Mouse (Mus musculus) ES-Bruce4 (cell line): Measurements from ENCODE around the gene Ushbp1. TPM values are rescaled to one million over a fixed set of nuclear protein-coding genes. Genes with fewer than 3 reads are reported as not detected.
"Not testable (repeated sequence)": the region's sequence is repeated elsewhere in the genome, so short reads cannot be mapped to it uniquely, and the experiment has no call there.

Source experiments
- H3K27ac ChIP-seq: 2 replicates; pipeline ENCODE4 v1.5.1; 2012; ENCODE audit warnings: low read length, inconsistent platforms; ENCODE audit not compliant: insufficient read depth
- H3K27me3 ChIP-seq: 2 replicates; pipeline ENCODE4 v1.6.1; 2012; ENCODE audit warnings: mild to moderate bottlenecking, low read length, inconsistent platforms; ENCODE audit not compliant: control insufficient read depth, poor library complexity, insufficient read depth, severe bottlenecking
- H3K36me3 ChIP-seq: 2 replicates; pipeline ENCODE4 v1.6.1; 2012; ENCODE audit warnings: inconsistent platforms, mild to moderate bottlenecking, low read length, moderate library complexity; ENCODE audit not compliant: control insufficient read depth, poor library complexity, insufficient read depth, severe bottlenecking
- H3K4me1 ChIP-seq: one replicate; pipeline ENCODE4 v1.8.1; 2011; ENCODE audit warnings: low read length; ENCODE audit not compliant: control insufficient read depth, insufficient read depth
- H3K4me3 ChIP-seq: 2 replicates; pipeline ENCODE4 v1.5.1; 2011; ENCODE audit warnings: low read depth, mild to moderate bottlenecking, low read length
- H3K9ac ChIP-seq: 2 replicates; pipeline ENCODE4 v1.6.1; 2012; ENCODE audit warnings: low read depth, mild to moderate bottlenecking, inconsistent platforms; ENCODE audit not compliant: poor library complexity, severe bottlenecking
- H3K9me3 ChIP-seq: replicated peaks from 2 replicates; pipeline ENCODE4 v1.6.1; 2012; ENCODE audit warnings: mild to moderate bottlenecking, low read length, inconsistent platforms; ENCODE audit not compliant: control insufficient read depth, poor library complexity, insufficient read depth, severe bottlenecking
- CTCF ChIP-seq: IDR thresholded peaks from one replicate; pipeline ENCODE4 v1.8.1; 2011; ENCODE audit warnings: low read depth, low read length
- EP300 ChIP-seq: IDR thresholded peaks from 2 replicates; pipeline ENCODE4 v1.6.1; 2011; ENCODE audit warnings: low read depth, low read length; ENCODE audit not compliant: insufficient read depth
- POLR2A ChIP-seq: IDR thresholded peaks from one replicate; pipeline ENCODE4 v1.8.1; 2011; ENCODE audit warnings: low read length; ENCODE audit not compliant: insufficient read depth
- polyA plus RNA-seq: library from polyadenylated mRNA; stranded (reverse); fragments of >200 nt; gene quantifications from 2 replicates; pipeline ENCODE4 v1.2.4, GENCODE M21; 2011; ENCODE audit warnings: low read depth; ENCODE audit not compliant: missing spikeins, insufficient read depth, insufficient read length

Ushbp1 gene
- polyA plus RNA-seq, 1 experiment = not detected

- H3K36me3 ChIP-seq = peaks cover 4% of the 10 kb centered on the region
- no peaks in the 10 kb centered on the region for H3K4me1 ChIP-seq
- no peaks in the 10 kb centered on the region for H3K27me3 ChIP-seq
- H3K4me3 ChIP-seq = no peak overlapping the region
- no peak overlapping the region for H3K27ac ChIP-seq
- TF ChIP-seq POLR2A (no peak), CTCF (no peak), EP300 (no peak)
- no peak overlapping the region for H3K9ac ChIP-seq
- no peaks in the 10 kb centered on the region for H3K9me3 ChIP-seq
Measured at GRCm38 (mm10) chr8:71351520-71351919, 44.1 kb downstream of the Ushbp1 start.

- Histone ChIP-seq H3K36me3 (peaks cover 8% of the 10 kb centered on the region), H3K4me3 (no peak overlapping the region), H3K9me3 (no peaks in the 10 kb centered on the region), H3K27ac (no peak overlapping the region), H3K9ac (no peak overlapping the region), H3K4me1 (no peaks in the 10 kb centered on the region), H3K27me3 (no peaks in the 10 kb centered on the region)
- TF ChIP-seq POLR2A (no peak), EP300 (no peak), CTCF (no peak)
Measured at GRCm38 (mm10) chr8:71351117-71351516, 44.5 kb downstream of the Ushbp1 start.

- Histone ChIP-seq H3K4me3 (no peak overlapping the region), H3K9ac (no peak overlapping the region), H3K27ac (no peak overlapping the region), H3K36me3 (peaks cover 6% of the 10 kb centered on the region), H3K9me3 (no peaks in the 10 kb centered on the region), H3K4me1 (no peaks in the 10 kb centered on the region), H3K27me3 (no peaks in the 10 kb centered on the region)
- TF ChIP-seq CTCF = no peak
- TF ChIP-seq EP300 = no peak
- no peak for TF ChIP-seq POLR2A
Measured at GRCm38 (mm10) chr8:71346581-71346980, 49.0 kb downstream of the Ushbp1 start.

- H3K9me3 ChIP-seq = no peaks in the 10 kb centered on the region
- TF ChIP-seq CTCF = peak; percentile 66
- no peak for TF ChIP-seq EP300
- TF ChIP-seq POLR2A = no peak
- H3K27me3 ChIP-seq = no peaks in the 10 kb centered on the region
- no peak overlapping the region for H3K4me3 ChIP-seq
- no peak overlapping the region for H3K27ac ChIP-seq
- H3K36me3 ChIP-seq = no peaks in the 10 kb centered on the region; the same call in 1 of the 2 replicates
- no peaks in the 10 kb centered on the region for H3K4me1 ChIP-seq
- H3K9ac ChIP-seq = no peak overlapping the region
Measured at GRCm38 (mm10) chr8:71340625-71341024, 55.0 kb downstream of the Ushbp1 start.

- not testable (repeated sequence) for H3K27me3 ChIP-seq, H3K36me3 ChIP-seq
Measured at GRCm38 (mm10) chr8:71337834-71338233, 57.8 kb downstream of the Ushbp1 start.

More at GRCm38 (mm10) chr8:71337834-71338233, 57.8 kb downstream of the Ushbp1 start:
- not testable (repeated sequence) for H3K4me1 ChIP-seq, H3K27ac ChIP-seq, H3K4me3 ChIP-seq, H3K9me3 ChIP-seq, H3K9ac ChIP-seq

Other genes starting within 250 kb of the Ushbp1 start
- 37.3 and 39.0 TPM in 2 replicates for gene Myo9b, start 123.1 kb downstream of the Ushbp1 start, polyA plus RNA-seq
- 30.7 and 34.3 TPM in 2 replicates for gene Haus8, start 122.9 kb downstream of the Ushbp1 start, polyA plus RNA-seq
- gene Use1, start 29.0 kb downstream of the Ushbp1 start, polyA plus RNA-seq = 63.2 and 68.7 TPM in 2 replicates
- 1.9 and 3.2 TPM in 2 replicates for gene Ocel1, start 24.5 kb downstream of the Ushbp1 start, polyA plus RNA-seq
- 23.0 and 23.9 TPM in 2 replicates for gene Nr2f6, start 13.8 kb downstream of the Ushbp1 start, polyA plus RNA-seq
- 82.0 and 102 TPM in 2 replicates for gene Babam1, start 1.1 kb upstream of the Ushbp1 start, polyA plus RNA-seq
- 10.9 and 11.2 TPM in 2 replicates for gene Ankle1, start 10.2 kb upstream of the Ushbp1 start, polyA plus RNA-seq
- 10.1 and 13.7 TPM in 2 replicates for gene Abhd8, start 67.9 kb upstream of the Ushbp1 start, polyA plus RNA-seq
- gene Mrpl34, start 69.2 kb upstream of the Ushbp1 start, polyA plus RNA-seq = 68.1 and 77.0 TPM in 2 replicates
- 37.5 and 38.2 TPM in 2 replicates for gene Dda1, start 73.4 kb upstream of the Ushbp1 start, polyA plus RNA-seq
- gene Ano8, start 90.2 kb upstream of the Ushbp1 start, polyA plus RNA-seq = 7.0 and 7.1 TPM in 2 replicates
- 14.8 and 16.3 TPM in 2 replicates for gene Gtpbp3, start 92.3 kb upstream of the Ushbp1 start, polyA plus RNA-seq
- gene Plvap, start 116.0 kb upstream of the Ushbp1 start, polyA plus RNA-seq = 4.0 and 4.4 TPM in 2 replicates
- 4.3 and 4.9 TPM in 2 replicates for gene Ccdc194, start 129.9 kb upstream of the Ushbp1 start, polyA plus RNA-seq
- gene Bst2, start 141.7 kb upstream of the Ushbp1 start, polyA plus RNA-seq = 207 and 235 TPM in 2 replicates
- gene Mvb12a, start 147.1 kb upstream of the Ushbp1 start, polyA plus RNA-seq = 72.6 and 74.1 TPM in 2 replicates
- gene Tmem221, start 163.1 kb upstream of the Ushbp1 start, polyA plus RNA-seq = 2.2 and 2.4 TPM in 2 replicates
- not detected in 2 replicates for gene Nxnl1, start 170.8 kb upstream of the Ushbp1 start, polyA plus RNA-seq
- 21.8 and 27.3 TPM in 2 replicates for gene Slc27a1, start 173.1 kb upstream of the Ushbp1 start, polyA plus RNA-seq
- gene Pgls, start 196.4 kb upstream of the Ushbp1 start, polyA plus RNA-seq = 57.2 and 65.6 TPM in 2 replicates
- 6.4 and 9.0 TPM in 2 replicates for gene Fam129c, start 201.8 kb upstream of the Ushbp1 start, polyA plus RNA-seq
- 83.2 and 85.2 TPM in 2 replicates for gene Colgalt1, start 215.2 kb upstream of the Ushbp1 start, polyA plus RNA-seq